ENCODE assay signal across 11 mouse cellular contexts in genomic region chr2:38784396-38784795, GRCm38 (mm10).
DNase-seq lines count a peak whose midpoint lies in the region; ATAC-seq lines count a peak whose summit lies in the region.
"Had no signal": no experiment of that assay in that cellular context is flagged by ENCODE, and none has a peak within 500 bp of the region (broad histone marks: within the 10 kb centered on the region; RNA-seq: fewer than 3 reads in every experiment).

No protein-coding gene starts in this region.

- peaks cover 73% of the 10 kb centered on the region for H3K4me1 ChIP-seq in forebrain, embryonic 10.5 days
- H3K4me1 ChIP-seq in forebrain, embryonic 16.5 days (replicated peaks; ENCODE audit: control insufficient read depth, insufficient read depth, low read length): peaks cover 6% of the 10 kb centered on the region
- peaks cover 32% of the 10 kb centered on the region for H3K4me1 ChIP-seq in midbrain, embryonic 11.5 days (ENCODE audit: control insufficient read depth, insufficient read depth, low read length)
- peaks cover 16% of the 10 kb centered on the region for H3K4me1 ChIP-seq in midbrain, embryonic 14.5 days (ENCODE audit: control insufficient read depth, insufficient read depth, low read length)
- H3K4me1 ChIP-seq: stomach, embryonic 15.5 days had no signal

- no peak overlapping the region for H3K4me2 ChIP-seq in forebrain, embryonic 16.5 days (ENCODE audit: low read length)
- H3K4me2 ChIP-seq in midbrain, embryonic 11.5 days: peak overlapping the region; percentile 38
- H3K4me2 ChIP-seq in midbrain, embryonic 14.5 days (ENCODE audit: low read length): no peak overlapping the region
- H3K4me2 ChIP-seq: stomach, embryonic 15.5 days had no signal

- no peak for ATAC-seq in forebrain, embryonic 16.5 days
- no peak for ATAC-seq in midbrain, embryonic 11.5 days (ENCODE audit: low FRiP score)
- ATAC-seq in midbrain, embryonic 14.5 days (ENCODE audit: low FRiP score, low TSS enrichment): no peak

- H3K9me3 ChIP-seq in forebrain, embryonic 10.5 days: no peaks in the 10 kb centered on the region
- H3K9me3 ChIP-seq in forebrain, embryonic 16.5 days (ENCODE audit: control insufficient read depth, low read length): no peaks in the 10 kb centered on the region
- H3K9me3 ChIP-seq in midbrain, embryonic 11.5 days (ENCODE audit: control insufficient read depth, low read length): no peaks in the 10 kb centered on the region
- no peaks in the 10 kb centered on the region for H3K9me3 ChIP-seq in midbrain, embryonic 14.5 days (ENCODE audit: control insufficient read depth, low read length)
- H3K9me3 ChIP-seq: stomach, embryonic 15.5 days had no signal

- H3K4me3 ChIP-seq in forebrain, embryonic 10.5 days: peak overlapping the region; percentile 39
- no peak overlapping the region for H3K4me3 ChIP-seq in forebrain, embryonic 16.5 days (replicated peaks; ENCODE audit: low read length)
- no peak overlapping the region; the same call in 1 of the 2 replicates for H3K4me3 ChIP-seq in midbrain, embryonic 11.5 days (ENCODE audit: low read depth, low read length)
- H3K4me3 ChIP-seq in midbrain, embryonic 14.5 days (replicated peaks; ENCODE audit: low read depth, low read length): no peak overlapping the region
- H3K4me3 ChIP-seq: stomach, embryonic 15.5 days had no signal

- H3K9ac ChIP-seq in forebrain, embryonic 16.5 days (replicated peaks; ENCODE audit: low read depth, low read length): no peak overlapping the region
- H3K9ac ChIP-seq in midbrain, embryonic 11.5 days (ENCODE audit: low read length): peak overlapping the region; percentile 44; the same call in 1 of the 2 replicates
- no peak overlapping the region for H3K9ac ChIP-seq in midbrain, embryonic 14.5 days (replicated peaks; ENCODE audit: low read length)
- H3K9ac ChIP-seq: stomach, embryonic 15.5 days had no signal

- WGBS in forebrain, embryonic 10.5 days: 4% methylated on average over 11 of the region's 11 CpGs
- 20% methylated on average over 11 of the region's 11 CpGs for WGBS in forebrain, embryonic 16.5 days
- WGBS in midbrain, embryonic 11.5 days: 3% methylated on average over 11 of the region's 11 CpGs
- 11% methylated on average over 11 of the region's 11 CpGs for WGBS in midbrain, embryonic 14.5 days

- no peaks in the 10 kb centered on the region for H3K27me3 ChIP-seq in forebrain, embryonic 10.5 days (ENCODE audit: poor library complexity, severe bottlenecking)
- H3K27me3 ChIP-seq in forebrain, embryonic 16.5 days (replicated peaks; ENCODE audit: control insufficient read depth, insufficient read depth, low read length): no peaks in the 10 kb centered on the region
- no peaks in the 10 kb centered on the region for H3K27me3 ChIP-seq in midbrain, embryonic 11.5 days (ENCODE audit: control insufficient read depth, insufficient read depth, low read length)
- H3K27me3 ChIP-seq in midbrain, embryonic 14.5 days (ENCODE audit: control insufficient read depth, insufficient read depth, low read length): no peaks in the 10 kb centered on the region
- H3K27me3 ChIP-seq: stomach, embryonic 15.5 days had no signal

- no peak for DNase-seq in forebrain, embryonic 10.5 days (ENCODE audit: extremely low spot score, low spot score)
- peak; percentile 93 for DNase-seq in midbrain, embryonic 11.5 days (ENCODE audit: low spot score, missing footprints)
- no peak for DNase-seq in midbrain, embryonic 14.5 days
- peak; percentile 47 to 54 for DNase-seq in kidney, postnatal 25 days
- no peak for DNase-seq in cerebellum, postnatal 36 days
- DNase-seq in right cerebral cortex, postnatal 25 days: no peak
- DNase-seq in lung, postnatal 10 days: no peak
- DNase-seq: cerebellum, postnatal 14 days; left cerebral cortex, postnatal 4 days had no signal

- peak overlapping the region; percentile 65 for H3K27ac ChIP-seq in forebrain, embryonic 10.5 days
- H3K27ac ChIP-seq in forebrain, embryonic 16.5 days (ENCODE audit: low read length): no peak overlapping the region
- no peak overlapping the region; the same call in 1 of the 2 replicates for H3K27ac ChIP-seq in midbrain, embryonic 11.5 days (ENCODE audit: low read depth, low read length)
- H3K27ac ChIP-seq in midbrain, embryonic 14.5 days (replicated peaks; ENCODE audit: low read depth, low read length): no peak overlapping the region
- H3K27ac ChIP-seq: stomach, embryonic 15.5 days had no signal

- no peaks in the 10 kb centered on the region for H3K36me3 ChIP-seq in forebrain, embryonic 10.5 days (replicated peaks)
- H3K36me3 ChIP-seq in forebrain, embryonic 16.5 days (ENCODE audit: control insufficient read depth, insufficient read depth): no peaks in the 10 kb centered on the region
- H3K36me3 ChIP-seq in midbrain, embryonic 11.5 days (ENCODE audit: control insufficient read depth, insufficient read depth, low read length): no peaks in the 10 kb centered on the region
- H3K36me3 ChIP-seq in midbrain, embryonic 14.5 days (ENCODE audit: control insufficient read depth, insufficient read depth, low read length): no peaks in the 10 kb centered on the region
- H3K36me3 ChIP-seq: stomach, embryonic 15.5 days had no signal

Comparison
In these comparisons a context has a peak if more than half of its experiments do, and no peak if none do; other contexts are left out.
1. DNase-seq: peak in midbrain, embryonic 11.5 days (single experiment) and kidney, postnatal 25 days (2 of 2); none in forebrain, embryonic 10.5 days (single experiment), midbrain, embryonic 14.5 days (single experiment), cerebellum, postnatal 36 days (0 of 2), right cerebral cortex, postnatal 25 days (single experiment) and lung, postnatal 10 days (single experiment).